Mouse (Mus musculus): ENCODE measurements around the gene Rnps1.

DNA sequence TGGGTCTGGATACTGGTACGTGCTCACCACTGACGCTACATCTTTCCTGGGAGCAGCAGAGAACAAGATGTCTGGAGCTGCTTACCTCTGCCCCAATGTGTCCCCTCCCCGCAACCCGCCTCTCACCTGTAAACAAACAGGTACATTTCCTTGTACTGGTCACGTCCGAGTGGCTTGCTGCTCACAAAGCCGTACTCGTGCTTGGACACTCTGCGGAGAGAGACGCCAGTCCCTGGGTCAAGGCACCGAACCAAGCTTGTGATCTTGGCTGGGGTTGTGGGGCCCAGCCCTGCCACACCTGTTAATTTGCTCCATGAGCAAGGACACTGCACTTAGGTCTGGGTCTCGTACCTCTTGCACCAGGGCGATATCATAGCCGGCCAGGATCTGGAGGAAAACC lies 27.7 kb downstream of the Rnps1 start:
- TF ChIP-seq CTCF (IDR thresholded peaks at IDR 0.05; ENCODE audit: borderline replicate concordance, extremely low read depth, insufficient read depth, insufficient read length) (no peak), POLR2A (IDR thresholded peaks at IDR 0.05; ENCODE audit: borderline replicate concordance, extremely low read depth, insufficient read depth, insufficient read length, poor library complexity, severe bottlenecking) (no peak)

Measured in brain, embryonic 14.5 days (tissue).